Mouse (Mus musculus): ENCODE measurements around the gene Coil. TPM values are rescaled to one million over a fixed set of nuclear protein-coding genes. Genes with fewer than 3 reads are reported as not detected.

The Coil gene
- polyA plus RNA-seq, 1 experiment from 2014 or later = 8.6 TPM

DNA sequence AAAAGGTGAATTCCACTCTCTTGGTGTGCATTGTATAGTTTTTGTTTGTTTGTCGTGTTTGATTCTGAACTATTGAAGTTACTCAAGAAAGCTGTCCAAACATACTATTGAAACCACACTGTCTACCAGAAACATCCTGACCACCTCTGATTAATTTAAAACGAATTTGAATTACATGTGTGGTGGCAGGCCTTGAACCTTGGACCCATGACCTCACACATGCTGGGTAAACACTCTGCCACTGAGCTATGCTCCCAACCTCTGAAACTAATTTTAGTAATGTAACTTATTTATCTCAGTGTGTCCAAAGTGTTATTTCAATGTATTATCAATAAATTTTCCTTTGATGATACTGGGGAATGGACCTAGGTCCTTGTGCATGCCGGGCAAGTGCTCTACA, 37.5 kb downstream of the Coil start:
- H3K27ac ChIP-seq = no peak overlapping the region
- no peak overlapping the region for H3K4me3 ChIP-seq
- WGBS = 90% methylated on average over 3 of the region's 3 CpGs
- H3K36me3 ChIP-seq = peaks cover 55% of the 10 kb centered on the region
- H3K9me3 ChIP-seq (replicated peaks) = no peaks in the 10 kb centered on the region
- no peak overlapping the region for H3K4me2 ChIP-seq
- peaks cover 15% of the 10 kb centered on the region for H3K4me1 ChIP-seq (replicated peaks)
- no peak overlapping the region for H3K9ac ChIP-seq
- H3K27me3 ChIP-seq = no peaks in the 10 kb centered on the region
- ATAC-seq (replicated peaks; ENCODE audit: insufficient number of reproducible peaks, insufficient read depth, low FRiP score, low read depth) = no peak

DNA sequence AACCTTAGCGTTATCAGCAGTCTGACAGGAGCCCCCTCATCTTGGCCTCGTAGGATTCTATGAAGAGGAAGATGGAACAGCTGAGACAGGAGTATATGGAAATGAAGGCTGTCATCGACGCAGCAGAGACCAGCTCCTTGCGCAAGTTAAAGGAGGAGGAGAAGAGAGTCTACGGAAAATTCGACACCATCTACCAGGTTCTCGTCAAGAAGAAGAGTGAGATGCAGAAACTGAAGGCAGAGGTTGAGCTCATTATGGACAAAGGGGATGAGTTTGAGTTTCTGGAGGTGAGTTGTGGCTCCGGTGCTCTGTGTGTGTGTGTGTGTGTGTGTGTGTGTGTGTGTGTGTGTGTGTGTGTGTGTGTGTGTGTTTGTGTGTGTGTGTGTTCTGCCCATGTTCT, 39.0 kb downstream of the Coil start:
- H3K4me3 ChIP-seq = no peak overlapping the region
- H3K4me1 ChIP-seq (replicated peaks) = 0 out of 2 replicates have a peak, but pooled peaks cover under 1% of the 10 kb centered on the region
- 81% methylated on average over 9 of the region's 9 CpGs for WGBS
- H3K9me3 ChIP-seq (replicated peaks) = no peaks in the 10 kb centered on the region
- no peak for ATAC-seq (replicated peaks; ENCODE audit: insufficient number of reproducible peaks, insufficient read depth, low FRiP score, low read depth)
- H3K27me3 ChIP-seq = no peaks in the 10 kb centered on the region
- H3K36me3 ChIP-seq = peaks cover 69% of the 10 kb centered on the region
- no peak overlapping the region for H3K27ac ChIP-seq
- H3K9ac ChIP-seq = no peak overlapping the region
- H3K4me2 ChIP-seq = no peak overlapping the region

DNA sequence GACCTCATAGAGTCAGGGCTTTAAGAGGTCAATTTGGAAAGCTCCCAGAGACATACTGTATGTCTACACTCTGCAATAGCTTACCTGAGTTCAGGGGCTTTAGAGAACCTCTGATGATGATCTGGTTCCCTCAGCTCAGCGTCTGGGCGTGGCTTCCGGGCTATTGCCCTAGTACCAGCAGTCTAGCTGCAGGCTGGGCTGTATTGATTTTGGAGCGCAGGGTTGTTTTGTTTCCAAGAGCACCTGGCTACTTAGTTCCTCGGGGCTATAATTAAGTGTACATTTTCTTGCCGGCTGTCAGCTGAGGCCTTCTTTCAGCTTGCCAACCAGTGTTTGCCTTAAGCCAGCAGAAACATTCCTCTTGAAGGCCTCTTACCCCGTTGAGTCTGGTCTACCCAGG, 39.4 kb downstream of the Coil start:
- Histone ChIP-seq H3K4me2 (no peak overlapping the region), H3K27ac (no peak overlapping the region), H3K4me1 (replicated peaks) (no peaks in the 10 kb centered on the region), H3K9ac (no peak overlapping the region), H3K9me3 (replicated peaks) (no peaks in the 10 kb centered on the region), H3K27me3 (no peaks in the 10 kb centered on the region), H3K36me3 (peaks cover 69% of the 10 kb centered on the region), H3K4me3 (no peak overlapping the region)
- WGBS = 87% methylated on average over 7 of the region's 7 CpGs
- no peak for ATAC-seq (replicated peaks; ENCODE audit: insufficient number of reproducible peaks, insufficient read depth, low FRiP score, low read depth)

DNA sequence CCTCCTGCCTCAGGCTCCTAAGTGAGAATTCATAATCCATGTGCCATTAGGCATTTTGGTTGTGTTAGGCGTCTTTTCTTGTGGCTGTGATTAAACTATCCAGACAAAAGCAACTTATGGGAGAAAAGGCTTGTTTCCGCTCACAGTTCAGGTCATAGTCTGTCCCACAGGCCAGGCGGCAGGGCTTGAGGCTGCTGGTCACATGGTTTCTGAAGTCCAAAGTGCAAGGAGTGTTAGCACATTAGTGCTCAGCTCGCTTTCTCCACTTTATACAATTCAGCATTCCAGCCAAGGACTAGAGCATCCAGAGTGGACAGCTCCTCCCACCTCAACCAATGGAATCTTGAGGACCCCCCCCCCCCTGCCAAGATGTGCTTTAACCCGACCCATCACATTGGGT, 42.2 kb downstream of the Coil start:
- H3K4me1 ChIP-seq (replicated peaks) = no peaks in the 10 kb centered on the region
- H3K4me2 ChIP-seq = no peak overlapping the region
- no peak overlapping the region for H3K4me3 ChIP-seq
- ATAC-seq (replicated peaks; ENCODE audit: insufficient number of reproducible peaks, insufficient read depth, low FRiP score, low read depth) = no peak
- H3K9me3 ChIP-seq (replicated peaks) = no peaks in the 10 kb centered on the region
- WGBS = 86% methylated on average over 5 of the region's 5 CpGs
- H3K36me3 ChIP-seq = peaks cover 69% of the 10 kb centered on the region
- no peak overlapping the region for H3K9ac ChIP-seq
- no peaks in the 10 kb centered on the region for H3K27me3 ChIP-seq
- H3K27ac ChIP-seq = no peak overlapping the region

DNA sequence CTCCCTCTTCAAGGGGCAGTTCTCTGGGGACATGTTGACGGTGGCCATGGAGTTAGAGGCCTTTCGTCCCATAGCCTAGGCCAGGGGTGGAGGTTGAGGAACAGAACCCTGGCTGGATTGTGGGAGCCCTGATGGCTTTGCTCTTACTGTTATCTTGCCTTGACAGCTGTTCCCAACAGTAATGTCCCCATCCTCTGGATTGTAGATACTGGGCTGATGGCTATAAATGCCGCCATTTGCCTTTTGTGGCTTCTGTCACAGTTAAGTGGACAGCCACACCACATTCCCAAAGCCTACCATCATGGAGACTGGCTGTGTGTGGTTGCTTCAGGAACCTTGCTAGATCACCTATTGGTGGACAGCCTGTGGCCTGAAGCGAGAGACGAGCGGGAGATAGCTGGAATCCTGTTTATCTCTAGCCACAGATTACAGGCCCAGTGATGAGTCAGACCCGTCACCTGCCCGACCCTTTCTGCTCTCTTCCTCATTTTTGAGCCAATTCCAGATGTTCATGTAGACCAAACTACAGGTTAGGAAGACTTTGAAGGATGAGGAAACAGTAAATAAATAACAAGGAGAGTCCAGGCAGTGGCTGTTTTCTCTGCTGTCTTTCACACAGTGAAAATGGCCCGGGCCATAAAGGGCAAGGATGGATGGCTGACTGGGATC, 47.6 kb downstream of the Coil start:
- ATAC-seq (replicated peaks; ENCODE audit: insufficient number of reproducible peaks, insufficient read depth, low FRiP score, low read depth) = no peak
- Histone ChIP-seq H3K4me3 (no peak overlapping the region), H3K4me1 (replicated peaks) (peaks cover 13% of the 10 kb centered on the region), H3K27me3 (no peaks in the 10 kb centered on the region), H3K9ac (no peak overlapping the region), H3K27ac (no peak overlapping the region), H3K4me2 (no peak overlapping the region), H3K9me3 (replicated peaks) (no peaks in the 10 kb centered on the region), H3K36me3 (peaks cover 32% of the 10 kb centered on the region)
- 77% methylated on average over 9 of the region's 9 CpGs for WGBS

DNA sequence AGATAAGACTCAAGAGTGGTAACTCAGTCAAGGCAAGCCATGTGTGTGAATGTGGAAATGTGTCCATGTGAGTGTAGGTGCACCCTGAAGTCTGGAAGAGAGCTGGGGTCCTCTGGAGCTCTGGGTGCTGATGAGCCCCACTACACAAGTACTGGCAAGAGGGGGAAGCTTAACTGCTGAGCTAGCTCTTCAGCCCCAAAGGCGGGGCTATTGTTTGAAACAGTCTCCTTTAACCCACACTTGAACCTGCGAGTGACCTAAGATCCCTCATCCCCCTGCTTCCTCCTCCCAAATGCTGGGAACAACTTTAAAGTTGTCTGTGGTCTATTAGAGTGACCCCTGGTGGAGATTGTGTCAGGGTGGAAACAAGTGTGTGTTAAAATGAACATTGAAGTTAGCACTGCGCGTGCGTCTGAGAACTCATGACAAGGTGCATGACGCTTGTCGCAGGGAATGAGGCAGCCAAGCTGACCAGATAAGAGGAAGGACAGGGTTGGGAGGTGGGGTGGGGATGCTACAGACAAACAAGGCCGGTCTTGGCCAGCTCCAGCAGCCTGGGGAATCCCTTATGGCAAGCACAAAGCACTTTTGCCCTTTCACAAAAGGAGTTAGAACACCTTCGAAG, 50.7 kb downstream of the Coil start:
- Histone ChIP-seq H3K27me3 (no peaks in the 10 kb centered on the region), H3K9ac (no peak overlapping the region), H3K4me2 (no peak overlapping the region), H3K27ac (0 out of 2 replicates have a peak overlapping the region, but pooled peaks have one; percentile 1), H3K4me1 (replicated peaks) (peaks cover 25% of the 10 kb centered on the region), H3K9me3 (replicated peaks) (no peaks in the 10 kb centered on the region), H3K36me3 (peaks cover 9% of the 10 kb centered on the region), H3K4me3 (no peak overlapping the region)
- no peak for ATAC-seq (replicated peaks; ENCODE audit: insufficient number of reproducible peaks, insufficient read depth, low FRiP score, low read depth)
- WGBS = 59% methylated on average over 9 of the region's 9 CpGs

DNA sequence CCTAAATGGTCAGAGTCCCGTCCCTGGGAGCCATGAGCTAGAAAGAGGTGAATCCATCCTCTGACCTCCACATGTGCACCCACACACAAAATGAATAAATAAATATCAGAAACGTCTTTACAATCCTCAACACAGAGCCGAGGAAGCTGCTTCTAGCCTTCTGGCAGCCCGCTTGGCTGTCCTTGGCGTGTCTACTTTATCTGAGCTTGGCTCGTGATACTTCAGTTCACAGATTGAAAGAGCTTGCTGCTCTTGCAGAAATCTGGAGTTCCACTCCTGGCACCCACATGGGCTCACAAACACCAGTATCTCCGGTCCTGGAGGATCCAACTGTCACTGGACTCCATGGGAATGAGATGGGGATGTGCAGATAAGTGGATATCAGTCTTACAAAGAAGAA, 51.6 kb downstream of the Coil start:
- Histone ChIP-seq H3K36me3 (peaks cover 2% of the 10 kb centered on the region), H3K27ac (no peak overlapping the region), H3K27me3 (no peaks in the 10 kb centered on the region), H3K4me2 (no peak overlapping the region), H3K4me1 (replicated peaks) (peaks cover 26% of the 10 kb centered on the region), H3K9me3 (replicated peaks) (no peaks in the 10 kb centered on the region), H3K9ac (no peak overlapping the region), H3K4me3 (no peak overlapping the region)
- WGBS = 54% methylated on average over 7 of the region's 7 CpGs
- no peak for ATAC-seq (replicated peaks; ENCODE audit: insufficient number of reproducible peaks, insufficient read depth, low FRiP score, low read depth)

DNA sequence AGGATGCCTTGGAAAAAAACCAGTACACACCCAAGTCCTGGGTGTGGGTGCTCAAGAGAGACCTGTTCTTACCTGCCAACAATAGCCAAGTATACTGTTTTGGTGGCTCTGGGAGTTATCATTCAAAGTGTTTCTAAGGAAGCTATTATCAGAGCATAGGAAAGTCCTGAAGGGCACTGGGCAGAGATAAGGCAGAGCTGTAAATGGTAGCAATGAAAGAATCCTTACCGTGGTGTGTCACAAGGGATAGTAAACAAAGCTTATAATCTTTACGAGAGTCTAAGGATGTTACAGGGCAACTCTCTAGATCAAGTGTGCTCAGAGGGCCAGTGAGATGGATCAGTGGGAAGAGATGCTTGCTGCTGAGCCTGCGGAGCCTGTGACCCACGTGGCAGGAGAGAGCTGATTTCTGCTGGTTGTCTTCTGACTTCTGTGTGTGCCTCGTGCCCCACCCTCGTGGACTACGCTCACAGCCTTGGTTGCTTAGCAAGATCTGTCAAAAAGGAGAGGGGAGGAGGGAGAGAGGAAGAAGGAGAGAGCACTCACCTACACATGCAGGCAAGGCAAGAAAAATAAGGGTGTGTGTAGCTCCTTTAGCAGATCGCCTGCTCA, 52.2 kb downstream of the Coil start:
- no peak for ATAC-seq (replicated peaks; ENCODE audit: insufficient number of reproducible peaks, insufficient read depth, low FRiP score, low read depth)
- no peak overlapping the region for H3K4me2 ChIP-seq
- H3K27me3 ChIP-seq = no peaks in the 10 kb centered on the region
- no peak overlapping the region for H3K9ac ChIP-seq
- WGBS = 42% methylated on average over 8 of the region's 8 CpGs
- peaks cover 26% of the 10 kb centered on the region for H3K4me1 ChIP-seq (replicated peaks)
- H3K27ac ChIP-seq = no peak overlapping the region
- H3K9me3 ChIP-seq (replicated peaks) = no peaks in the 10 kb centered on the region
- no peaks in the 10 kb centered on the region; the same call in 1 of the 2 replicates for H3K36me3 ChIP-seq
- no peak overlapping the region for H3K4me3 ChIP-seq

DNA sequence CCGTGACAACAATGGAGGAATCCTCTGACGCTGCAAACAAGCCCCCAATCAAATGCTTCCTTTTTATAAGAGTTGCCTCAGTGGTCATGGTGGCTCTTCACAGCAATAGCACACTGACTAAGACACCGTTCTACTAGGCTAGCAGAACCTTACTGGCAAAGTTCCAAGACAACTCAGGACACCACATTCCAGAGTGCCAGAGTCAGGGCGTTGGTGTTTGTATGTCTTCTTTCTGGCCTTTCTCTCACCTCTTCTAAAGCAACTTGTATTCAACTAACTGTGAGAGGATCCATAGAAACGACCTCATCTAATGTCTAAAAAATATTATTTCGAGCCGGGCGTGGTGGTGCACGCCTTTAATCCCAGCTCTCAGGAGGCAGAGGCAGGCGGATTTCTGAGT, 53.4 kb downstream of the Coil start:
- Histone ChIP-seq H3K36me3 (no peaks in the 10 kb centered on the region; the same call in 1 of the 2 replicates), H3K27me3 (no peaks in the 10 kb centered on the region), H3K4me1 (replicated peaks) (peaks cover 26% of the 10 kb centered on the region), H3K9me3 (replicated peaks) (no peaks in the 10 kb centered on the region), H3K27ac (0 out of 2 replicates have a peak overlapping the region, but pooled peaks have one; percentile 41), H3K4me3 (no peak overlapping the region), H3K4me2 (no peak overlapping the region), H3K9ac (no peak overlapping the region)
- no peak for ATAC-seq (replicated peaks; ENCODE audit: insufficient number of reproducible peaks, insufficient read depth, low FRiP score, low read depth)
- 61% methylated on average over 10 of the region's 10 CpGs for WGBS

DNA sequence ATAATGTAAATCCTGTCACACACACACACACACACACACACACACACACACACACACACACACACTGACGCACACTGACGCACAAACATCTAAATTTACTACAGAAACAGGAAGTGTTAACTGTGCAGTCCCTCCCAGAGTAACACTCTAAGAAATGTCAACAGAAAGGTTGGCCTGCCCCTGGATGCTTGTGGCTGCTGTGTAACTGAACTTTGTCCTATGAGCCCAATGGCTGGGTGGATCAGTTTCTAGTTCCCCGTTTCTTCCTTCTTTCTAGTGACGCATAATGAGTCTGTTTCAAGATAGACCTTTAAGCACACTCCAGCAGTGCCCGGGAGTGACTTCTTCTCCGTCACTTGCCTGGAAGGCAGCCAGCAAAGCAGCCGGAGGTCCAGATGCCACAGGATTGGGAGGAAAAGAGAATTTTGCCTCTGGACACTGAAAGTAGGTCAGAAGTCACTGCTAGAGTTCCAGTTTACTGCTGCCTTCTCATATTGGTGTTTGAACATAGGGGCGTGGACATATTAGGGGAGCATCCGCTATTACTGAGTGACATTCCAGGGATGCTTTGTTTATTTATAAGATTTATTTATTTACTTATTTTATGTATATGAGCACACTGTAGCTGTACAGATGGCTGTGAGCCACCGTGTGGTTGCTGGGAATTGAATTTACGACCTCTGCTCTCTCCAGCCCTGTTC, 54.3 kb downstream of the Coil start:
- H3K27ac ChIP-seq = peak overlapping the region; percentile 41
- H3K9ac ChIP-seq = no peak overlapping the region
- H3K9me3 ChIP-seq (replicated peaks) = no peaks in the 10 kb centered on the region
- peaks cover 35% of the 10 kb centered on the region for H3K4me1 ChIP-seq (replicated peaks)
- no peak overlapping the region for H3K4me2 ChIP-seq
- no peaks in the 10 kb centered on the region for H3K27me3 ChIP-seq
- no peaks in the 10 kb centered on the region for H3K36me3 ChIP-seq
- ATAC-seq (replicated peaks; ENCODE audit: insufficient number of reproducible peaks, insufficient read depth, low FRiP score, low read depth) = peak; percentile 28
- no peak overlapping the region for H3K4me3 ChIP-seq
- WGBS = 36% methylated on average over 11 of the region's 11 CpGs

DNA sequence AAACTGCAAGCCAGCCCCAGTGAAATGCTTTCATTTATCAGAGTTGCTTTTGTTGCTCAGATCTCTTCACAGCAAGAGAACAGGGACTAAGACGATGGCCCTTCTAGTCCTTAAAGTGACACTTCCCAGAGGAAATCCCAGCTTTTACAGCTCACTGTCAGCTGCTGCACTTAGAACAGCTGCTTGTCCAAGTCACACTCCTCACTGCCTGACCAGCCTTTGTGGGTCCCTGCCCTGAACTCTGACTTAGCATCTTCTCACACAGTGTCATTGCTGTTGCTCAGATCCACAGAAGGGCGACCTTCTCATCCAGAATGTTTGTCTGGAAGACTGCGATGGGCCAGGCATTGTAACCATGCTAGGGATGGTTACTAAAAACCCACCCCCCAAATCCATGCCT, 55.6 kb downstream of the Coil start:
- no peak for ATAC-seq (replicated peaks; ENCODE audit: insufficient number of reproducible peaks, insufficient read depth, low FRiP score, low read depth)
- no peaks in the 10 kb centered on the region for H3K27me3 ChIP-seq
- no peaks in the 10 kb centered on the region for H3K36me3 ChIP-seq
- no peak overlapping the region for H3K4me3 ChIP-seq
- no peak overlapping the region for H3K9ac ChIP-seq
- WGBS = 71% methylated on average over 3 of the region's 3 CpGs
- H3K9me3 ChIP-seq (replicated peaks) = no peaks in the 10 kb centered on the region
- peaks cover 35% of the 10 kb centered on the region for H3K4me1 ChIP-seq (replicated peaks)
- H3K4me2 ChIP-seq = no peak overlapping the region
- no peak overlapping the region for H3K27ac ChIP-seq
